Mouse (Mus musculus): ENCODE data around the gene Smim13. TPM values are rescaled to one million over a fixed set of nuclear protein-coding genes. Genes with fewer than 3 reads are reported as not detected.

Smim13 gene
- polyA plus RNA-seq, 1 experiment from 2014 or later = 13.5 TPM

DNA sequence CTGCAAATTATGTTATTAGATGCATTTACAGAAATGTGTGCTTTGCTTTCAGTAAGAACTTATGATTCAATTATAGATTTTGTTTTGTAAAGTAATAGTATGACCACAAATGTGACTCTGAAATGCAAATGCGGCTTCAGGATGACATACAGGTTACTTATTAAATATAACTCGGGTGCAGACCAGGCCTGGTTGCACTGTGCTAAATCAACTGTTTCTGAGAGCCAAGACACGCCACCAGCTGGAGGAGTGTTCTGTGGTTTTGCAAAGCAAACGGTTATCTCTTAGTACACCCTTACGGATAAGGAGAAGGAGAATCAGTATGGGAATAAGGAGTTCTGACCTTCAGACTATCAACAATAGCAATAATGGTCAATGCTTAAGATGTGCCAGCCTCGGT lies 34.0 kb upstream of the Smim13 start:
- Histone ChIP-seq H3K27me3 (ENCODE audit: control insufficient read depth, insufficient read depth, low read length) (no peaks in the 10 kb centered on the region), H3K36me3 (ENCODE audit: control insufficient read depth, insufficient read depth, low read length) (no peaks in the 10 kb centered on the region), H3K4me2 (replicated peaks; ENCODE audit: low read depth, low read length) (no peak overlapping the region), H3K9ac (replicated peaks; ENCODE audit: low read depth, low read length) (no peak overlapping the region), H3K9me3 (ENCODE audit: control insufficient read depth, low read depth, low read length) (peaks cover 3% of the 10 kb centered on the region; the same call in 1 of the 2 replicates), H3K4me1 (ENCODE audit: control insufficient read depth, insufficient read depth, low read length) (no peaks in the 10 kb centered on the region), H3K4me3 (ENCODE audit: low read depth, low read length) (no peak overlapping the region), H3K27ac (ENCODE audit: low read length) (no peak overlapping the region)
- 80% methylated on average over 6 of the region's 6 CpGs for WGBS
- no peak for ATAC-seq (ENCODE audit: insufficient number of reproducible peaks, insufficient read depth, low FRiP score, low read depth)

GRCm38 (mm10) chr13:41216236-41216635 lies 33.4 kb upstream of the Smim13 start:
- Histone ChIP-seq H3K4me3 (ENCODE audit: low read depth, low read length) (no peak overlapping the region), H3K9me3 (ENCODE audit: control insufficient read depth, low read depth, low read length) (peaks cover 4% of the 10 kb centered on the region; the same call in 1 of the 2 replicates), H3K27ac (ENCODE audit: low read length) (no peak overlapping the region), H3K4me1 (ENCODE audit: control insufficient read depth, insufficient read depth, low read length) (no peaks in the 10 kb centered on the region), H3K27me3 (ENCODE audit: control insufficient read depth, insufficient read depth, low read length) (no peaks in the 10 kb centered on the region), H3K4me2 (replicated peaks; ENCODE audit: low read depth, low read length) (no peak overlapping the region), H3K9ac (replicated peaks; ENCODE audit: low read depth, low read length) (no peak overlapping the region), H3K36me3 (ENCODE audit: control insufficient read depth, insufficient read depth, low read length) (no peaks in the 10 kb centered on the region)
- WGBS = 67% methylated on average over 3 of the region's 3 CpGs
- no peak for ATAC-seq (ENCODE audit: insufficient number of reproducible peaks, insufficient read depth, low FRiP score, low read depth)

DNA sequence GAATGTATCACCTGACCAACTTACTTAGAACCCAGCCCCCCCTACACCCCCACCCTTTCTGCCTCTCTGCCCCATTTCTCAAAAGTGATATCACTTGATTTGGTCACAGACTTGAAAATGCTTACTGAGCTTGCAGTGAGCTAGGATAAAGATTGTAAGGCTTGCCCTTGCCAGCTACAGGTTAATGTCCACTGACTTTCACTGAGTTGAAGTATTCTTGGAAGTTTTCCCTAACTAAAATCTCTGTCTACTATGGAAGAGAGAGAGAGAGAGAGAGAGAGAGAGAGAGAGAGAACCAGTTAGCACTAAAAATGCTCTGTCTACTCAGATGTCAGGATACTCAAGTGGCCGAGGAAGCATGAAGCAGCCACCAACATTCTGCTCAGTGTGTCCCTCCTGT lies 30.6 kb upstream of the Smim13 start:
- no peak overlapping the region for H3K9ac ChIP-seq (replicated peaks; ENCODE audit: low read depth, low read length)
- H3K27ac ChIP-seq (ENCODE audit: low read length) = no peak overlapping the region
- H3K9me3 ChIP-seq (ENCODE audit: control insufficient read depth, low read depth, low read length) = peaks cover 4% of the 10 kb centered on the region; the same call in 1 of the 2 replicates
- no peaks in the 10 kb centered on the region for H3K4me1 ChIP-seq (ENCODE audit: control insufficient read depth, insufficient read depth, low read length)
- ATAC-seq (ENCODE audit: insufficient number of reproducible peaks, insufficient read depth, low FRiP score, low read depth) = no peak
- H3K4me2 ChIP-seq (replicated peaks; ENCODE audit: low read depth, low read length) = no peak overlapping the region
- H3K36me3 ChIP-seq (ENCODE audit: control insufficient read depth, insufficient read depth, low read length) = no peaks in the 10 kb centered on the region
- 29% methylated on average over 1 of the region's 1 CpGs for WGBS
- no peak overlapping the region for H3K4me3 ChIP-seq (ENCODE audit: low read depth, low read length)
- H3K27me3 ChIP-seq (ENCODE audit: control insufficient read depth, insufficient read depth, low read length) = no peaks in the 10 kb centered on the region

DNA sequence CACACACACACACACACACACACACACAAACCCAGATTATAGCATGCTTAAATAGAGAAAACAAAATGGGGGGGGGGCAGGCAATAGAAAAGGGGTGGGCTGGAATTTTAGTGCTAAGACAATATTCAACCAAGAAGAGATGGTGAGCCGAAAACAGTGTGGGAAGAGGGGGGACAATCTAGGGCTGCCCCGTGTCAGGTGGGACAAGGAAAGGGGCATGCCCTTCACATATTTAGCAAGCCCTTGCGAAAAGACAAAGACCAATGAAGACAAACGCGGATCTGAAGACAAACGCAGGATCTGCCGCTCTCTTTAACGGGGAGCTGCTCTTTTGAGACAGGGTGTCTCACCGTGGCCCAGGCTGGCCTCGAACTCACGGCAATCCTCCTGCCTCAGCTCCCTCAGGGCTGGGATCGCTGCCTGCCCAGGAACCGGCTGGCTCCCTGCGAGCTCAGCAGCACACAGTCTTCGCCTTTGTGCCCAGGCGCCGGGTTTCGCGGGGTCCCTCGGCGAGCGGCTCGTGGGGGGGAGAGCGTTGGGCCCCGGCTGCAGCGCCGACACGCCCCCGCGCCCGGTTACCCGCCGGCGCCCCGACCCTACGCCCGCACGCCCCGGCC lies 29.8 kb upstream of the Smim13 start:
- Histone ChIP-seq H3K27me3 (ENCODE audit: control insufficient read depth, insufficient read depth, low read length) (no peaks in the 10 kb centered on the region), H3K27ac (ENCODE audit: low read length) (no peak overlapping the region), H3K9me3 (ENCODE audit: control insufficient read depth, low read depth, low read length) (peaks cover 4% of the 10 kb centered on the region; the same call in 1 of the 2 replicates), H3K4me3 (ENCODE audit: low read depth, low read length) (peak overlapping the region; percentile 57), H3K4me2 (replicated peaks; ENCODE audit: low read depth, low read length) (peak overlapping the region; percentile 57), H3K4me1 (ENCODE audit: control insufficient read depth, insufficient read depth, low read length) (no peaks in the 10 kb centered on the region), H3K9ac (replicated peaks; ENCODE audit: low read depth, low read length) (peak overlapping the region; percentile 46), H3K36me3 (ENCODE audit: control insufficient read depth, insufficient read depth, low read length) (no peaks in the 10 kb centered on the region)
- ATAC-seq (ENCODE audit: insufficient number of reproducible peaks, insufficient read depth, low FRiP score, low read depth) = no peak; the same call in 1 of the 2 replicates
- 1% methylated on average over 36 of the region's 39 CpGs for WGBS

- Histone ChIP-seq H3K4me3 (ENCODE audit: low read depth, low read length) (peak within 1 kb of the TSS; percentile 57), H3K27ac (ENCODE audit: low read length) (no peak within 1 kb of the TSS), H3K27me3 (ENCODE audit: control insufficient read depth, insufficient read depth, low read length) (no peaks in the 10 kb centered on the region), H3K4me1 (ENCODE audit: control insufficient read depth, insufficient read depth, low read length) (no peaks in the 10 kb centered on the region), H3K4me2 (replicated peaks; ENCODE audit: low read depth, low read length) (peak within 1 kb of the TSS; percentile 57), H3K36me3 (ENCODE audit: control insufficient read depth, insufficient read depth, low read length) (no peaks in the 10 kb centered on the region), H3K9ac (replicated peaks; ENCODE audit: low read depth, low read length) (peak within 1 kb of the TSS; percentile 46), H3K9me3 (ENCODE audit: control insufficient read depth, low read depth, low read length) (peaks cover 4% of the 10 kb centered on the region; the same call in 1 of the 2 replicates)
- WGBS = 4% methylated on average over 23 of the region's 77 CpGs
- peak; percentile 91 for ATAC-seq (ENCODE audit: insufficient number of reproducible peaks, insufficient read depth, low FRiP score, low read depth)
Measured at GRCm38 (mm10) chr13:41220304-41220834, 29.3 kb upstream of the Smim13 start, which contains the start of gene Elovl2. Gene Elovl2, minus strand, starts transcription at chr13:41220405.

GRCm38 (mm10) chr13:41226513-41226912 lies 23.1 kb upstream of the Smim13 start:
- H3K4me2 ChIP-seq (replicated peaks; ENCODE audit: low read depth, low read length) = no peak overlapping the region
- WGBS = 49% methylated on average over 5 of the region's 5 CpGs
- H3K9me3 ChIP-seq (ENCODE audit: control insufficient read depth, low read depth, low read length) = no peaks in the 10 kb centered on the region

GRCm38 (mm10) chr13:41228060-41228459 lies 21.6 kb upstream of the Smim13 start:
- Histone ChIP-seq H3K9me3 (ENCODE audit: control insufficient read depth, low read depth, low read length) (no peaks in the 10 kb centered on the region), H3K9ac (replicated peaks; ENCODE audit: low read depth, low read length) (no peak overlapping the region), H3K36me3 (ENCODE audit: control insufficient read depth, insufficient read depth, low read length) (no peaks in the 10 kb centered on the region), H3K27me3 (ENCODE audit: control insufficient read depth, insufficient read depth, low read length) (no peaks in the 10 kb centered on the region), H3K4me1 (ENCODE audit: control insufficient read depth, insufficient read depth, low read length) (no peaks in the 10 kb centered on the region), H3K4me2 (replicated peaks; ENCODE audit: low read depth, low read length) (no peak overlapping the region), H3K4me3 (ENCODE audit: low read depth, low read length) (no peak overlapping the region), H3K27ac (ENCODE audit: low read length) (no peak overlapping the region)
- ATAC-seq (ENCODE audit: insufficient number of reproducible peaks, insufficient read depth, low FRiP score, low read depth) = no peak
- WGBS = 81% methylated on average over 5 of the region's 5 CpGs

More at GRCm38 (mm10) chr13:41226513-41226912, 23.1 kb upstream of the Smim13 start:
- Histone ChIP-seq H3K4me1 (ENCODE audit: control insufficient read depth, insufficient read depth, low read length) (no peaks in the 10 kb centered on the region), H3K9ac (replicated peaks; ENCODE audit: low read depth, low read length) (no peak overlapping the region), H3K27ac (ENCODE audit: low read length) (no peak overlapping the region), H3K27me3 (ENCODE audit: control insufficient read depth, insufficient read depth, low read length) (no peaks in the 10 kb centered on the region), H3K36me3 (ENCODE audit: control insufficient read depth, insufficient read depth, low read length) (no peaks in the 10 kb centered on the region), H3K4me3 (ENCODE audit: low read depth, low read length) (no peak overlapping the region)
- no peak for ATAC-seq (ENCODE audit: insufficient number of reproducible peaks, insufficient read depth, low FRiP score, low read depth)

- ATAC-seq (ENCODE audit: insufficient number of reproducible peaks, insufficient read depth, low FRiP score, low read depth) = no peak
- no peak overlapping the region for H3K4me2 ChIP-seq (replicated peaks; ENCODE audit: low read depth, low read length)
- H3K27me3 ChIP-seq (ENCODE audit: control insufficient read depth, insufficient read depth, low read length) = no peaks in the 10 kb centered on the region
- no peaks in the 10 kb centered on the region for H3K4me1 ChIP-seq (ENCODE audit: control insufficient read depth, insufficient read depth, low read length)
- WGBS = 87% methylated on average over 5 of the region's 5 CpGs
- no peak overlapping the region for H3K27ac ChIP-seq (ENCODE audit: low read length)
- H3K9me3 ChIP-seq (ENCODE audit: control insufficient read depth, low read depth, low read length) = no peaks in the 10 kb centered on the region
- H3K36me3 ChIP-seq (ENCODE audit: control insufficient read depth, insufficient read depth, low read length) = no peaks in the 10 kb centered on the region
- H3K9ac ChIP-seq (replicated peaks; ENCODE audit: low read depth, low read length) = no peak overlapping the region
- H3K4me3 ChIP-seq (ENCODE audit: low read depth, low read length) = no peak overlapping the region
Measured at GRCm38 (mm10) chr13:41230256-41230655, 19.4 kb upstream of the Smim13 start.

All from stomach, embryonic 14.5 days (tissue).